Mouse (Mus musculus): ENCODE measurements around the gene Gm364. TPM values are rescaled to one million over a fixed set of nuclear protein-coding genes. Genes with fewer than 3 reads are reported as not detected.
A peak's percentile ranks its signal among the peaks of the same experiment; 100 is the strongest.

Gm364 gene
- total RNA-seq (2021): not detected
- long read RNA-seq, experiment 1: 0 reads
- long read RNA-seq, experiment 2: 0 reads

- no peak for DNase-seq (ENCODE audit: low spot score in 2 of 2)
Measured at GRCm38 (mm10) chrX:57408769-57409168, at the start of gene Gm364. Gene Gm364, plus strand, starts transcription at chrX:57409154.

- no peak for DNase-seq (ENCODE audit: low spot score in 2 of 2)
Measured at GRCm38 (mm10) chrX:57359316-57359715, 49.6 kb upstream of the Gm364 start.

- DNase-seq (ENCODE audit: low spot score in 2 of 2): no peak
Measured at GRCm38 (mm10) chrX:57364891-57365569, 43.9 kb upstream of the Gm364 start.

- no peak for DNase-seq (ENCODE audit: low spot score in 2 of 2)
Measured at GRCm38 (mm10) chrX:57372965-57373364, 36.0 kb upstream of the Gm364 start.

GRCm38 (mm10) chrX:57373543-57373942, 35.4 kb upstream of the Gm364 start:
- no peak for DNase-seq (ENCODE audit: low spot score in 2 of 2)

- no peak for DNase-seq (ENCODE audit: low spot score in 2 of 2)
Measured at GRCm38 (mm10) chrX:57374029-57374428, 34.9 kb upstream of the Gm364 start.

GRCm38 (mm10) chrX:57377096-57377495, 31.9 kb upstream of the Gm364 start:
- DNase-seq (ENCODE audit: low spot score in 2 of 2): no peak

GRCm38 (mm10) chrX:57378579-57378978, 30.4 kb upstream of the Gm364 start:
- DNase-seq (ENCODE audit: low spot score in 2 of 2): no peak

- no peak for DNase-seq (ENCODE audit: low spot score in 2 of 2)
Measured at GRCm38 (mm10) chrX:57380915-57381314, 28.0 kb upstream of the Gm364 start.

GRCm38 (mm10) chrX:57392367-57393246, 16.3 kb upstream of the Gm364 start, which contains the start of gene Rbmx:
Gene Rbmx, minus strand, starts transcription at chrX:57393036.
- DNase-seq (ENCODE audit: low spot score in 2 of 2): peak; percentile 77 to 79

- no peak for DNase-seq (ENCODE audit: low spot score in 2 of 2)
Measured at GRCm38 (mm10) chrX:57393412-57393811, 15.5 kb upstream of the Gm364 start.

GRCm38 (mm10) chrX:57401388-57401787, 7.6 kb upstream of the Gm364 start:
- DNase-seq (ENCODE audit: low spot score in 2 of 2): no peak

- DNase-seq (ENCODE audit: low spot score in 2 of 2): peak in 1 of 2 experiments; percentile 2
Measured at GRCm38 (mm10) chrX:57403651-57404050, 5.3 kb upstream of the Gm364 start.

GRCm38 (mm10) chrX:57431610-57432009, 22.7 kb downstream of the Gm364 start:
- DNase-seq (ENCODE audit: low spot score in 2 of 2): no peak

- DNase-seq (ENCODE audit: low spot score in 2 of 2): no peak
Measured at GRCm38 (mm10) chrX:57433897-57434296, 24.9 kb downstream of the Gm364 start.

GRCm38 (mm10) chrX:57503634-57504033, 94.7 kb downstream of the Gm364 start, which contains the start of gene Gpr101:
Gene Gpr101, minus strand, starts transcription at chrX:57503757.
- DNase-seq (ENCODE audit: low spot score in 2 of 2): peak; percentile 3 to 10

- DNase-seq (ENCODE audit: low spot score in 2 of 2): no peak
Measured at GRCm38 (mm10) chrX:57506247-57506646, 97.3 kb downstream of the Gm364 start.

GRCm38 (mm10) chrX:57521117-57522095, 112.5 kb downstream of the Gm364 start:
- no peak for DNase-seq (ENCODE audit: low spot score in 2 of 2)
